Mouse (Mus musculus) thymus, postnatal 0 days (tissue): ENCODE measurements at regions not wholly inside any gene's neighbourhood (a gene's known extent, or its start where the extent isn't known, plus 50 kb on each side); places are given as distances from the start of the nearest gene placed in this dataset.

Experiments used
- DNase-seq: peaks from one replicate; pipeline ENCODE4 v3.0.0-alpha.2; 2015; ENCODE audit warnings: low spot score

- no peak for DNase-seq
Observed at GRCm38 (mm10) chr8:26840745-26841680, 136.1 kb upstream of the Zfp703 start.

GRCm38 (mm10) chr8:26843714-26844113, 133.4 kb upstream of the Zfp703 start:
- DNase-seq, result no peak

GRCm38 (mm10) chr8:26844132-26844808, 132.9 kb upstream of the Zfp703 start:
- no peak for DNase-seq

GRCm38 (mm10) chr8:26844809-26845143, 132.3 kb upstream of the Zfp703 start:
- DNase-seq, result no peak

- no peak for DNase-seq
Observed at GRCm38 (mm10) chr8:26845481-26846194, 131.5 kb upstream of the Zfp703 start.

GRCm38 (mm10) chr8:26847009-26847408, 130.1 kb upstream of the Zfp703 start:
- DNase-seq, result no peak

- DNase-seq, result no peak
Observed at GRCm38 (mm10) chr8:26848098-26848772, 128.9 kb upstream of the Zfp703 start.

- DNase-seq, result no peak
Observed at GRCm38 (mm10) chr8:26848955-26849684, 128.0 kb upstream of the Zfp703 start.

GRCm38 (mm10) chr8:26851871-26852800, 125.0 kb upstream of the Zfp703 start:
- DNase-seq, result no peak

- DNase-seq, result no peak
Observed at GRCm38 (mm10) chr8:26852921-26853320, 124.2 kb upstream of the Zfp703 start.

- no peak for DNase-seq
Observed at GRCm38 (mm10) chr8:26854557-26855238, 122.4 kb upstream of the Zfp703 start.

GRCm38 (mm10) chr8:26855256-26855655, 121.9 kb upstream of the Zfp703 start:
- no peak for DNase-seq

GRCm38 (mm10) chr8:26864571-26864970, 112.6 kb upstream of the Zfp703 start:
- no peak for DNase-seq

GRCm38 (mm10) chr8:26864971-26865370, 112.2 kb upstream of the Zfp703 start:
- DNase-seq, result no peak

GRCm38 (mm10) chr8:26868101-26868848, 108.8 kb upstream of the Zfp703 start:
- no peak for DNase-seq

- no peak for DNase-seq
Observed at GRCm38 (mm10) chr8:26868849-26869110, 108.3 kb upstream of the Zfp703 start.

- no peak for DNase-seq
Observed at GRCm38 (mm10) chr8:26871838-26872237, 105.3 kb upstream of the Zfp703 start.

GRCm38 (mm10) chr8:26872382-26872781, 104.7 kb upstream of the Zfp703 start:
- no peak for DNase-seq

GRCm38 (mm10) chr8:26872815-26873214, 104.3 kb upstream of the Zfp703 start:
- DNase-seq, result no peak
